ENCODE assay signal across 8 mouse cellular contexts in the genomic region with DNA sequence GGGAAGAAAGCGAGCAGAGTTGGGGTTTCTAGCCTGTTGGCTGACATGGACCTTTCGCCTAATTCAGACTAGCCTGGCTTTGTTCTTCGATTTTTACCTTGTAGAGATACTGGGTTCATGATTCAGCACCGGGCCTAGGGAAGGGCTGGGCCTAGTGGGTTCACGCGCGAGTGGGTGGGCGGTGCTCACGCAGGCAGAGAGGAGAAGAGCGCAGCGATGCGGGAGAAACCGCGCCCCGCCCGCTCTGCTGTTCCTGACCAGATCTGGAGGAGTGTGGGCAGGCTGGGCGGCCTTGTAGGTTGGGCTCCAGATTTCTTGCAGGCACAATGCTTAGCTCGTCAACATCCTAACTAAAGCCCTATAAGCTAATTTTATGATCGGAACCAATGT. TPM values are rescaled to one million over a fixed set of nuclear protein-coding genes. Genes with fewer than 3 reads are reported as not detected.
DNase-seq lines count a peak whose midpoint lies in the region; ATAC-seq and TF ChIP-seq lines count a peak whose summit lies in the region.

No protein-coding gene starts in this region.

- TF ChIP-seq POLR2A in ES-Bruce4 (IDR thresholded peaks at IDR 0.05; ENCODE audit: insufficient read depth, low read length), result no peak
- TF ChIP-seq POLR2A in kidney, adult 2 months (IDR thresholded peaks at IDR 0.05; ENCODE audit: low read depth, low read length), result no peak

- TF ChIP-seq EP300 in ES-Bruce4 (IDR thresholded peaks at IDR 0.05; ENCODE audit: insufficient read depth, low read depth, low read length), result no peak

- peak overlapping the region; percentile 54 for H3K4me2 ChIP-seq in forebrain, embryonic 15.5 days (replicated peaks)
- H3K4me2 ChIP-seq in midbrain, embryonic 13.5 days (replicated peaks), result peak overlapping the region; percentile 64

- peak overlapping the region; percentile 22; the same call in 1 of the 2 replicates for H3K4me3 ChIP-seq in ES-Bruce4 (ENCODE audit: low read depth, low read length)
- H3K4me3 ChIP-seq in forebrain, embryonic 15.5 days, result peak overlapping the region; percentile 57
- H3K4me3 ChIP-seq in midbrain, embryonic 13.5 days (replicated peaks), result peak overlapping the region; percentile 74
- H3K4me3 ChIP-seq in kidney, adult 2 months (ENCODE audit: insufficient read depth, low read depth, low read length), result no peak overlapping the region

- no peak overlapping the region for H3K27ac ChIP-seq in ES-Bruce4 (ENCODE audit: insufficient read depth, low read length)
- peak overlapping the region; percentile 97 for H3K27ac ChIP-seq in forebrain, embryonic 15.5 days (replicated peaks)
- peak overlapping the region; percentile 98 for H3K27ac ChIP-seq in midbrain, embryonic 13.5 days
- no peak overlapping the region for H3K27ac ChIP-seq in kidney, adult 2 months (ENCODE audit: insufficient read depth, low read depth, low read length)

- H3K36me3 ChIP-seq in ES-Bruce4 (ENCODE audit: control insufficient read depth, insufficient read depth, low read length, poor library complexity, severe bottlenecking), result no peaks in the 10 kb centered on the region
- no peaks in the 10 kb centered on the region for H3K36me3 ChIP-seq in forebrain, embryonic 15.5 days
- H3K36me3 ChIP-seq in midbrain, embryonic 13.5 days, result no peaks in the 10 kb centered on the region
- no peaks in the 10 kb centered on the region for H3K36me3 ChIP-seq in kidney, adult 2 months (ENCODE audit: control insufficient read depth, insufficient read depth, low read length)

- no peaks in the 10 kb centered on the region for H3K9me3 ChIP-seq in ES-Bruce4 (replicated peaks; ENCODE audit: control insufficient read depth, insufficient read depth, low read length, poor library complexity, severe bottlenecking)
- no peaks in the 10 kb centered on the region for H3K9me3 ChIP-seq in forebrain, embryonic 15.5 days
- H3K9me3 ChIP-seq in midbrain, embryonic 13.5 days, result no peaks in the 10 kb centered on the region

- peak; percentile 86 for ATAC-seq in forebrain, embryonic 15.5 days (replicated peaks)
- peak; percentile 89 for ATAC-seq in midbrain, embryonic 13.5 days

- 15% methylated on average over 19 of the region's 19 CpGs for WGBS in forebrain, embryonic 15.5 days
- WGBS in midbrain, embryonic 13.5 days, result 15% methylated on average over 19 of the region's 19 CpGs
- 63% methylated on average over 19 of the region's 19 CpGs for WGBS in kidney, adult 2 months

- H3K4me1 ChIP-seq in ES-Bruce4 (ENCODE audit: control insufficient read depth, insufficient read depth, low read length), result no peaks in the 10 kb centered on the region
- H3K4me1 ChIP-seq in forebrain, embryonic 15.5 days, result peaks cover 24% of the 10 kb centered on the region
- peaks cover 25% of the 10 kb centered on the region for H3K4me1 ChIP-seq in midbrain, embryonic 13.5 days (replicated peaks)
- no peaks in the 10 kb centered on the region for H3K4me1 ChIP-seq in kidney, adult 2 months (ENCODE audit: control insufficient read depth, insufficient read depth, low read length)

- no peak overlapping the region for H3K9ac ChIP-seq in ES-Bruce4 (ENCODE audit: low read depth, poor library complexity, severe bottlenecking)
- H3K9ac ChIP-seq in forebrain, embryonic 15.5 days (replicated peaks), result peak overlapping the region; percentile 86
- peak overlapping the region; percentile 89 for H3K9ac ChIP-seq in midbrain, embryonic 13.5 days (replicated peaks)

- no peaks in the 10 kb centered on the region; the same call in 1 of the 2 replicates for H3K27me3 ChIP-seq in ES-Bruce4 (ENCODE audit: control insufficient read depth, insufficient read depth, low read length, poor library complexity, severe bottlenecking)
- H3K27me3 ChIP-seq in forebrain, embryonic 15.5 days, result no peaks in the 10 kb centered on the region
- no peaks in the 10 kb centered on the region for H3K27me3 ChIP-seq in midbrain, embryonic 13.5 days
- no peaks in the 10 kb centered on the region for H3K27me3 ChIP-seq in kidney, adult 2 months (replicated peaks; ENCODE audit: control insufficient read depth, insufficient read depth, low read length)

- DNase-seq in cerebellum, adult 11 months, result peak; percentile 73
- peak; percentile 80 to 83 for DNase-seq in layer of hippocampus, postnatal 36 days
- no peak for DNase-seq in thymus, postnatal 10 days (ENCODE audit: low spot score in 2 of 2)
- no peak for DNase-seq in kidney, adult 2 months
- no peak for DNase-seq in ovary, postnatal 36 days (ENCODE audit: low spot score)

- TF ChIP-seq CTCF in ES-Bruce4 (IDR thresholded peaks at IDR 0.05; ENCODE audit: low read depth, low read length), result no peak
- no peak for TF ChIP-seq CTCF in kidney, adult 2 months (conservative IDR thresholded peaks at IDR 0.05; ENCODE audit: insufficient read depth, insufficient read length, low read depth, low read length)

RNA-seq across cellular contexts. Expression of a gene that starts 15.5 kb away (rescaled TPM):
- polyA plus RNA-seq in ES-Bruce4 (2011; ENCODE audit: insufficient read depth, insufficient read length, low read depth, missing spikeins), result 106 and 107 TPM in 2 replicates
- 33.6 and 33.9 TPM in 2 replicates for polyA plus RNA-seq in forebrain, embryonic 15.5 days (2015; fragmentation: Nextera tagmentation; extraction: Ambion mirVana)
- total RNA-seq in layer of hippocampus, postnatal 36 days (2021), result 10 to 100 TPM; 46.8 to 50.3 TPM
- 25.6 and 27.6 TPM in 2 replicates for polyA plus RNA-seq in midbrain, embryonic 13.5 days (2015; fragmentation: Nextera tagmentation; extraction: Ambion mirVana)
- polyA plus RNA-seq in kidney, adult 2 months (2012; rRNA removed), result 6.3 and 6.5 TPM in 2 replicates

RNA-seq across cellular contexts. Expression of a gene that starts 16.1 kb away (rescaled TPM):
- 6.1 and 10.2 TPM in 2 replicates for polyA plus RNA-seq in ES-Bruce4 (2011; ENCODE audit: insufficient read depth, insufficient read length, low read depth, missing spikeins)
- 110 and 123 TPM in 2 replicates for polyA plus RNA-seq in forebrain, embryonic 15.5 days (2015; fragmentation: Nextera tagmentation; extraction: Ambion mirVana)
- 100 to 1,000 TPM; 186 to 198 TPM for total RNA-seq in layer of hippocampus, postnatal 36 days (2021)
- polyA plus RNA-seq in midbrain, embryonic 13.5 days (2015; fragmentation: Nextera tagmentation; extraction: Ambion mirVana), result 128 and 129 TPM in 2 replicates
- polyA plus RNA-seq in kidney, adult 2 months (2012; rRNA removed), result 0.95 and 2.1 TPM in 2 replicates

Comparison
In these comparisons a context has a peak if more than half of its experiments do, and no peak if none do; other contexts are left out.
1. H3K27ac ChIP-seq: peak in forebrain, embryonic 15.5 days (single experiment) and midbrain, embryonic 13.5 days (single experiment); none in ES-Bruce4 (single experiment) and kidney, adult 2 months (single experiment).
2. DNase-seq: peak in cerebellum, adult 11 months (single experiment) and layer of hippocampus, postnatal 36 days (2 of 2); none in thymus, postnatal 10 days (0 of 2), kidney, adult 2 months (single experiment) and ovary, postnatal 36 days (single experiment).